Comparison of ENCODE assay signal across 29 mouse cellular contexts in the genomic region with DNA sequence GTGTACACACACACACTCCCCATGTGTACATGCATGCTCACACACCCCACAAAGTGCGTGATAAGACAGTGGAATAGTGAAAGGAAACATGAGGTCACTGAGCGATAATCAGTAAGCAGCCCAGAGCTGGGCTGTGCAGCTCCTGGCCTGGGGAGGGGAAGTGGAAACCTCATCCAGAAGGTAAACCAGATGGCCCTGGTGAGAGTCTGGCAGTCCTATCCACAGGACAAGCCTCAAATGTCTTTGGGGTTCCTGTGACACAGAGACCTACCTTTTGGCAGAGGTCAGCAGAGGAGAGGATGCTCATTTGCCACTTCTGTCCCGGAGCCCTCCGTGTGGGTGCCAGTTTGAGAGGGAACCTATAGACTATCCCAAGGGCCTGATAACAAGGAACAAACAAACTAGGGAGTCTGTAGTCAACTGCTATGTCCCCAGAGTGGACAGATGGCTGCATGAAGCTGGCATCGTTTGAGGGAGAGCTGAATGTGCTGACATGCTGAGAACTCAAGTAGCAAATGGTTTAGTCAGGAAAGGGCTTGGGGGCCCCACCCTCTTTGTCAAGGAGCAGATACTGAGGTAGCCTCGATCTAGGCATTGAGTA. TPM values are rescaled to one million over a fixed set of nuclear protein-coding genes. Genes with fewer than 3 reads are reported as not detected.
DNase-seq lines count a peak whose midpoint lies in the region; TF ChIP-seq lines count a peak whose summit lies in the region.
"Had no signal": no experiment of that assay in that cellular context is flagged by ENCODE, and none has a peak within 500 bp of the region (broad histone marks: within the 10 kb centered on the region; RNA-seq: fewer than 3 reads in every experiment).

No protein-coding gene starts in this region.

- H3K4me3 ChIP-seq in MEL (ENCODE audit: control insufficient read depth in 1 of 2, insufficient read depth in 1 of 2, low read depth in 2 of 2, low read length in 2 of 2): no peak overlapping the region
- H3K4me3 ChIP-seq: erythroblast, embryonic 14.5 days; heart, embryonic 15.5 days; kidney, embryonic 15.5 days; limb, embryonic 13.5 days; lung, embryonic 15.5 days; midbrain, embryonic 10.5 days; myocyte; neural tube, embryonic 12.5 days; stomach, embryonic 15.5 days had no signal

- TF ChIP-seq EP300 in MEL (IDR thresholded peaks at IDR 0.05; ENCODE audit: low read depth in 1 of 2, low read length in 2 of 2): no peak

- no peak for TF ChIP-seq POLR2A in MEL (IDR thresholded peaks at IDR 0.05; ENCODE audit: control insufficient read depth in 1 of 2, insufficient read depth in 1 of 2, low read depth in 1 of 2, low read length in 2 of 2, poor library complexity in 1 of 2)

- DNase-seq in 416B (ENCODE audit: low read depth): peak; percentile 24
- DNase-seq in MEL (ENCODE audit: low read depth, low spot score): peak; percentile 38
- DNase-seq in cerebellum, adult 18-20 months: peak; percentile 88 to 92
- DNase-seq in cerebellum, postnatal 10 days: peak; percentile 86 to 87
- DNase-seq in thymus, adult 18-20 months: no peak
- DNase-seq in testis, postnatal 14 days (ENCODE audit: low spot score): no peak
- DNase-seq in thymus, postnatal 4 days: no peak
- DNase-seq: adrenal gland, adult 2 months; forebrain, postnatal 0 days; kidney, adult 18-20 months; kidney, postnatal 25 days; right cerebral cortex, adult 18-20 months; thymus, postnatal 36 days had no signal

- no peak overlapping the region for H3K9ac ChIP-seq in MEL (ENCODE audit: control insufficient read depth, low read depth, low read length, poor library complexity, severe bottlenecking)
- H3K9ac ChIP-seq: forebrain, postnatal 0 days; heart, embryonic 15.5 days; kidney, embryonic 15.5 days; limb, embryonic 13.5 days; lung, embryonic 15.5 days; neural tube, embryonic 12.5 days; stomach, embryonic 15.5 days had no signal

- TF ChIP-seq RAD21 in MEL (IDR thresholded peaks at IDR 0.05; ENCODE audit: low read depth, low read length): no peak

- TF ChIP-seq CTCF in MEL (IDR thresholded peaks at IDR 0.05 in 2 of 3, conservative IDR thresholded peaks at IDR 0.05 in 1 of 3; ENCODE audit: control insufficient read depth in 1 of 3, insufficient read depth in 1 of 3, low read depth in 2 of 3, low read length in 3 of 3, poor library complexity in 1 of 3, severe bottlenecking in 1 of 3): no peak

- H3K27me3 ChIP-seq in MEL (ENCODE audit: control insufficient read depth in 1 of 2, insufficient read depth in 2 of 2, low read length in 2 of 2): no peaks in the 10 kb centered on the region
- H3K27me3 ChIP-seq: heart, embryonic 15.5 days; kidney, embryonic 15.5 days; limb, embryonic 13.5 days; lung, embryonic 15.5 days; neural tube, embryonic 12.5 days; stomach, embryonic 15.5 days had no signal

- H3K9me3 ChIP-seq in MEL (replicated peaks; ENCODE audit: insufficient read depth, low read length): no peaks in the 10 kb centered on the region
- H3K9me3 ChIP-seq: G1E; heart, embryonic 15.5 days; kidney, embryonic 15.5 days; limb, embryonic 13.5 days; lung, embryonic 15.5 days; midbrain, embryonic 10.5 days; neural tube, embryonic 12.5 days; stomach, embryonic 15.5 days had no signal

- H3K79me2 ChIP-seq in MEL (ENCODE audit: control insufficient read depth, insufficient read depth, low read length, poor library complexity): peaks cover 4% of the 10 kb centered on the region; the same call in 1 of the 2 replicates

- H3K4me1 ChIP-seq in MEL (ENCODE audit: control insufficient read depth in 1 of 2, insufficient read depth in 2 of 2, low read length in 2 of 2): peaks cover 0 to 23% of the 10 kb centered on the region in 2 experiments; a peak in 2 of 4 replicates
- H3K4me1 ChIP-seq: neural tube, embryonic 12.5 days had no signal

- no peak overlapping the region for H3K27ac ChIP-seq in MEL (ENCODE audit: control insufficient read depth, low read depth, low read length)
- H3K27ac ChIP-seq: heart, embryonic 15.5 days; kidney, embryonic 15.5 days; limb, embryonic 13.5 days; lung, embryonic 15.5 days; midbrain, embryonic 10.5 days; neural tube, embryonic 12.5 days; stomach, embryonic 15.5 days had no signal

- H3K36me3 ChIP-seq in MEL (ENCODE audit: control insufficient read depth in 1 of 2, insufficient read depth in 2 of 2, low read length in 2 of 2): peaks cover 0 to 19% of the 10 kb centered on the region in 2 experiments; a peak in 2 of 4 replicates
- H3K36me3 ChIP-seq: heart, embryonic 15.5 days; kidney, embryonic 15.5 days; limb, embryonic 13.5 days; lung, embryonic 15.5 days; midbrain, embryonic 10.5 days; neural tube, embryonic 12.5 days; stomach, embryonic 15.5 days had no signal

TF ChIP-seq in MEL, 35 proteins besides CTCF, POLR2A, EP300 and RAD21:
- TF ChIP-seq ETS1 (IDR thresholded peaks at IDR 0.05; ENCODE audit: low read depth, low read length): 0 out of 2 replicates have a peak, but pooled peaks have one; percentile 29
- no peak for TF ChIP-seq NELFE (IDR thresholded peaks at IDR 0.05; ENCODE audit: low read depth, low read length)

RNA-seq across cellular contexts. Expression of a gene that starts 2.8 kb away (rescaled TPM):
- 12.2 and 16.4 TPM in 2 replicates for total RNA-seq in MEL (2012; rRNA removed)
- 10 to 100 TPM in 1 of 2 experiments, not detected in 1; 15.0 TPM for polyA plus RNA-seq in MEL (2012; ENCODE audit: insufficient read depth in 1 of 2, insufficient read length in 2 of 2, low read depth in 1 of 2, low replicate concordance in 2 of 2, missing spikeins in 1 of 2)
- polyA plus RNA-seq: erythroblast, embryonic 14.5 days had no signal

RNA-seq across cellular contexts. Expression of a gene that starts 56.6 kb away (rescaled TPM):
- not detected in 2 replicates for total RNA-seq in MEL (2012; rRNA removed)
- not detected for polyA plus RNA-seq in MEL (2012; ENCODE audit: insufficient read depth in 1 of 2, insufficient read length in 2 of 2, low read depth in 1 of 2, low replicate concordance in 2 of 2, missing spikeins in 1 of 2)
- total RNA-seq: common myeloid progenitor, adult 5-6 weeks; G1E; layer of hippocampus, adult 18-20 months; layer of hippocampus, postnatal 10 days; left cerebral cortex, adult 18-20 months; left cerebral cortex, postnatal 25 days; megakaryocyte progenitor cell, adult 5-6 weeks had no signal
- polyA plus RNA-seq: erythroblast, embryonic 14.5 days; G1E; heart, embryonic 15.5 days; myocyte had no signal

Comparison
In these comparisons a context has a peak if more than half of its experiments do, and no peak if none do; other contexts are left out.
1. DNase-seq: peak in 416B (single experiment), MEL (single experiment), cerebellum, adult 18-20 months (2 of 2) and cerebellum, postnatal 10 days (2 of 2); none in thymus, adult 18-20 months (0 of 2), testis, postnatal 14 days (single experiment) and thymus, postnatal 4 days (single experiment).